Mouse (Mus musculus) CD4-positive, CD25-positive, alpha-beta regulatory T cell (primary cell): Measurements from ENCODE around the gene Gm21994. TPM values are rescaled to one million over a fixed set of nuclear protein-coding genes. Genes with fewer than 3 reads are reported as not detected.

Source experiments
- polyA plus RNA-seq: library from polyadenylated mRNA; unstranded; fragments of 100-300 nt; shearing (Covaris generic); gene quantifications from one replicate; pipeline ENCODE4 v1.2.1, GENCODE M21; 2017

The Gm21994 gene
- polyA plus RNA-seq: 62.9 TPM

DNA sequence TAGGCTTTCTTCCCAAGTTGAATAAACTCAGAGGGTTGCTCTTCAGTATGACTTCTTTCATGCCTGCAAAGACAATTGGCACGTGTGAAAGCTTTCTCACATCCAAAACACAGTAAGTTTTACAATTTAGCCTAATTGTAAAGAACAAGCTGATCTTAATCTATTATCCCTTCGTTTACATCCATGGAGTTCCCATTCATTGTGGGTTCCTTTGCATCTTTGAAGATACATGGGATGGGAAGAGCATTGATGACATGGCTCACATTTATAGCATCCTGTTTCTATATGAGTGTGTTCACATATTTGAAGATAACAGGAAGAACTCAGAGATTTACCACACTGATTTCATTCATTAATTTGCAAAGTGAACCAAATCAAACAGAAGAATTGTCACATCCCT lies at the start of gene Gm21994:
TSS of gene Gm21994 (minus strand) at position 101 of the 400 bp plus-strand sequence.

DNA sequence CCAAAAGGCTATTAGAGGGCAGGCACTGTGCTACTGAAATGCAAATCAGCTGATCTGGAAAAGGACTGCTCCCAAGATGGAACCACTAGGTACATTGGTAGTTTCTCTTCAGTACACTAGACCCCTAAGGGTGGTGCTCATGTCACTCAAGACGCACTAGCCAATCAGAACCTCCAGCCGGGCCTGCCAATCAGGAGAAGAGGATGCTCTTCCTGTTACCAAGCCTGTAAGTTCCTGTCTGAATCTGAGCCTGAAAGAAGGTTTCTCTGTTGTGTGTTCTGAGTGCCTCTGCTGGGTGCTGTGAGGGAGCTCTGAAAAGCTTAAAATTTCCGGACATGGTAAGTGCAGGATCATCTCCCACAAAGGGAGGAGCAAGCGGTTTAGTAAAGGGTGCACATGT lies 1.9 kb upstream of the Gm21994 start, which contains the start of gene Gm14124:
TSS of gene Gm14124 (plus strand) at position 227 of the 400 bp plus-strand sequence.

DNA sequence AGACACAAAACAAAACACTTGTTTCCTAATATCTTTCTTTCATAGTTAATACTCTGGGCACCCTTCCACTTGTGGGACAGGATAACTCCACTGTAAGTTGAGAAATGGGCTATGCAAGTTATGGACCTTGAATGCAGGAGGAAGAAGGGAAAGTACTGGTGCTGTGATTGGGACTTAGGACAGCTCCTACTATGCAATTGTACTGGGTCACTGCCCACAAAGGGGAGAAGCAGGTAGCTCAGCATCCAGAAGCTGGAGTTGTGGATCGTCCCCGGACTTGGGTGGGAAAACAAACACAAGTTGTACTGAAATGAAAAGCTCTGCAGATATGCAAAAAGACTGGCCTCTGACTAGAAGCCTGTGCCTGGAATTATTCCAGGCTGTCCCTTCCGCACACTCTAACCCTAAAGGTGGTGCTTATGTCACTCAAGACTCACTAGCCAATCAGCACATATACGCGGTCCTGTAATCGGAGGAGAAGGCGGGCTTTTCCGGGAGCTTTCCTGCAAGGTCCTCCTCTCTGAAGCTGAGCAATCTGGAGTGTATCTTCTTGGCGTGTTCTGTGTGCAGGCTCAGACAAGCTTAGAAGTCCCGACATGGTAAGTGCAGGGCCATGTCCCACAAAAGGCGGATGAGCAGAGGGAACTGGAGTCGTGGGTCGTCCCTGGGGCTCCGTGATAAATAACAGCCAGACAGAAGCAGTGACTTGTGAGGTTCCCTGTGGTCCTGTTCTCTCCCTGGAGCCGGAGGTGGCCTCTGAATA lies 37.6 kb downstream of the Gm21994 start, which contains the start of gene Zfp937:
TSS of gene Zfp937 (plus strand) at position 474 of the 763 bp plus-strand sequence.

Other genes with a start within 250 kb of the Gm21994 start
- gene Zfp120, start 118.9 kb downstream of the Gm21994 start, polyA plus RNA-seq: 28.1 TPM
- gene Gm10770, start 75.9 kb downstream of the Gm21994 start, polyA plus RNA-seq: not detected
- 1.8 TPM for gene Gm14139, start 73.8 kb downstream of the Gm21994 start, polyA plus RNA-seq
- gene Zfp937, start 37.5 kb downstream of the Gm21994 start, polyA plus RNA-seq: 16.8 TPM
- gene Gm14124, start 1.9 kb upstream of the Gm21994 start, polyA plus RNA-seq: 0.43 TPM
- gene Gm10130, start 68.1 kb upstream of the Gm21994 start, polyA plus RNA-seq: 38.9 TPM
- 9.1 TPM for gene 3300002I08Rik, start 107.2 kb upstream of the Gm21994 start, polyA plus RNA-seq
- 7.4 TPM for gene Zfp442, start 195.9 kb upstream of the Gm21994 start, polyA plus RNA-seq
- 0.42 TPM for gene Zfp345, start 229.5 kb upstream of the Gm21994 start, polyA plus RNA-seq